Mouse (Mus musculus) midbrain, embryonic 16.5 days (tissue): ENCODE measurements around the gene Sgta. TPM values are rescaled to one million over a fixed set of nuclear protein-coding genes. Genes with fewer than 3 reads are reported as not detected.

Experiments
- ATAC-seq: fragments of 200-750 bp; cut with Nextera tagmentation; 2 replicates; pipeline ENCODE4 v1.8.0; 2017; ENCODE audit warnings: moderate TSS enrichment
- H3K27ac ChIP-seq: fragments of 300-500 bp; sonication (generic); 2 replicates; pipeline ENCODE4 v1.5.1; 2014; ENCODE audit warnings: mild to moderate bottlenecking, low read length, mixed read lengths
- H3K27me3 ChIP-seq: fragments of 300-500 bp; sonication (generic); 2 replicates; pipeline ENCODE4 v1.6.1; 2014; ENCODE audit warnings: low read depth, low read length, mixed read lengths; ENCODE audit not compliant: control insufficient read depth, insufficient read depth
- H3K36me3 ChIP-seq: fragments of 300-500 bp; sonication (generic); 2 replicates; pipeline ENCODE4 v1.6.1; 2014; ENCODE audit warnings: mild to moderate bottlenecking, low read length, moderate library complexity, mixed read lengths; ENCODE audit not compliant: control insufficient read depth, insufficient read depth
- H3K4me1 ChIP-seq: fragments of 300-500 bp; sonication (generic); 2 replicates; pipeline ENCODE4 v1.6.1; 2014; ENCODE audit warnings: mild to moderate bottlenecking, low read length, mixed read lengths; ENCODE audit not compliant: control insufficient read depth, insufficient read depth
- H3K4me2 ChIP-seq: fragments of 300-500 bp; sonication (generic); 2 replicates; pipeline ENCODE4 v1.6.1; 2014; ENCODE audit warnings: mild to moderate bottlenecking, low read length, mixed read lengths
- H3K4me3 ChIP-seq: fragments of 300-500 bp; sonication (generic); 2 replicates; pipeline ENCODE4 v1.5.1; 2014; ENCODE audit warnings: low read depth, mild to moderate bottlenecking, low read length, moderate library complexity, mixed read lengths
- H3K9ac ChIP-seq: fragments of 300-500 bp; sonication (generic); 2 replicates; pipeline ENCODE4 v1.6.1; 2014; ENCODE audit warnings: low read depth, low read length, mixed read lengths
- H3K9me3 ChIP-seq: fragments of 300-500 bp; sonication (generic); replicated peaks from 2 replicates; pipeline ENCODE4 v1.6.1; 2014; ENCODE audit warnings: mild to moderate bottlenecking, low read length, mixed read lengths; ENCODE audit not compliant: control insufficient read depth, poor library complexity, severe bottlenecking
- WGBS: fragments of 180-500 bp; shearing (Covaris S2); extraction: QIAGEN DNeasy Blood & Tissue Kit; methylation state at CpG from one replicate; pipeline ENCODE4 v1.1.7; 2014; 5-methylcytosine and 5-hydroxymethylcytosine counted together
- polyA plus RNA-seq: library from polyadenylated mRNA; unstranded; fragments of >200 nt; fragmentation: Nextera tagmentation; extraction: Ambion mirVana; gene quantifications from 2 replicates; pipeline ENCODE4 v1.2.1, GENCODE M21; 2015

The Sgta gene
- polyA plus RNA-seq, 1 experiment from 2014 or later: 340 TPM

- no peak overlapping the region for H3K9ac ChIP-seq
- H3K27ac ChIP-seq: no peak overlapping the region
- no peak overlapping the region for H3K4me2 ChIP-seq
- H3K4me1 ChIP-seq: no peaks in the 10 kb centered on the region
- peaks cover 41% of the 10 kb centered on the region for H3K36me3 ChIP-seq
- whole genome bisulfite sequencing: 79% methylated on average over 7 of the region's 7 CpGs
- H3K27me3 ChIP-seq: no peaks in the 10 kb centered on the region
- H3K4me3 ChIP-seq: no peak overlapping the region
- ATAC-seq: peak; percentile 30; the same call in 1 of the 2 replicates
- no peaks in the 10 kb centered on the region for H3K9me3 ChIP-seq
These were observed 22.4 kb upstream of the Sgta start for GRCm38 (mm10) chr10:81082168-81082960.

GRCm38 (mm10) chr10:81080008-81080655 is 20.2 kb upstream of the Sgta start:
- WGBS: 93% methylated on average over 31 of the region's 31 CpGs
- Histone ChIP-seq H3K27me3 (no peaks in the 10 kb centered on the region), H3K9ac (no peak overlapping the region), H3K4me2 (no peak overlapping the region), H3K4me3 (no peak overlapping the region), H3K4me1 (no peaks in the 10 kb centered on the region), H3K27ac (no peak overlapping the region), H3K36me3 (peaks cover 45% of the 10 kb centered on the region), H3K9me3 (no peaks in the 10 kb centered on the region)
- no peak for ATAC-seq

GRCm38 (mm10) chr10:81077916-81078315 is 17.9 kb upstream of the Sgta start:
- 95% methylated on average over 11 of the region's 11 CpGs for WGBS
- H3K4me1 ChIP-seq: no peaks in the 10 kb centered on the region
- no peak overlapping the region for H3K9ac ChIP-seq
- H3K27ac ChIP-seq: no peak overlapping the region
- H3K4me3 ChIP-seq: no peak overlapping the region
- H3K36me3 ChIP-seq: peaks cover 63% of the 10 kb centered on the region
- no peak for ATAC-seq
- no peaks in the 10 kb centered on the region; the same call in 1 of the 2 replicates for H3K9me3 ChIP-seq
- no peak overlapping the region for H3K4me2 ChIP-seq
- no peaks in the 10 kb centered on the region for H3K27me3 ChIP-seq

- H3K27ac ChIP-seq: no peak overlapping the region
- H3K4me1 ChIP-seq: peaks cover under 1% of the 10 kb centered on the region; the same call in 1 of the 2 replicates
- 93% methylated on average over 1 of the region's 1 CpGs for WGBS
- H3K4me2 ChIP-seq: no peak overlapping the region
- no peaks in the 10 kb centered on the region; the same call in 1 of the 2 replicates for H3K9me3 ChIP-seq
- no peak for ATAC-seq
- H3K9ac ChIP-seq: no peak overlapping the region
- H3K27me3 ChIP-seq: no peaks in the 10 kb centered on the region
- H3K4me3 ChIP-seq: no peak overlapping the region
- H3K36me3 ChIP-seq: peaks cover 54% of the 10 kb centered on the region
These were observed 16.4 kb upstream of the Sgta start for GRCm38 (mm10) chr10:81076356-81076755.

GRCm38 (mm10) chr10:81075734-81076133 is 15.8 kb upstream of the Sgta start:
- no peak for ATAC-seq
- Histone ChIP-seq H3K9me3 (no peaks in the 10 kb centered on the region; the same call in 1 of the 2 replicates), H3K36me3 (peaks cover 49% of the 10 kb centered on the region), H3K9ac (no peak overlapping the region), H3K4me3 (no peak overlapping the region), H3K4me1 (peaks cover 6% of the 10 kb centered on the region), H3K4me2 (no peak overlapping the region), H3K27me3 (no peaks in the 10 kb centered on the region), H3K27ac (no peak overlapping the region)
- 57% methylated on average over 8 of the region's 8 CpGs for WGBS

GRCm38 (mm10) chr10:81073464-81073863 is 13.5 kb upstream of the Sgta start:
- peaks cover 19% of the 10 kb centered on the region for H3K4me1 ChIP-seq
- H3K4me2 ChIP-seq: no peak overlapping the region
- H3K4me3 ChIP-seq: no peak overlapping the region
- H3K27ac ChIP-seq: no peak overlapping the region
- no peaks in the 10 kb centered on the region for H3K27me3 ChIP-seq
- 65% methylated on average over 7 of the region's 7 CpGs for WGBS
- ATAC-seq: no peak
- H3K9me3 ChIP-seq: no peaks in the 10 kb centered on the region; the same call in 1 of the 2 replicates
- peaks cover 29% of the 10 kb centered on the region for H3K36me3 ChIP-seq
- no peak overlapping the region for H3K9ac ChIP-seq

- Histone ChIP-seq H3K9me3 (no peaks in the 10 kb centered on the region; the same call in 1 of the 2 replicates), H3K4me2 (no peak overlapping the region), H3K9ac (no peak overlapping the region; the same call in 1 of the 2 replicates), H3K27me3 (no peaks in the 10 kb centered on the region), H3K4me3 (no peak overlapping the region), H3K4me1 (peaks cover 19% of the 10 kb centered on the region), H3K36me3 (peaks cover 22% of the 10 kb centered on the region), H3K27ac (no peak overlapping the region)
- no peak for ATAC-seq
- 93% methylated on average over 8 of the region's 8 CpGs for WGBS
These were observed 12.3 kb upstream of the Sgta start for GRCm38 (mm10) chr10:81072290-81072689.

GRCm38 (mm10) chr10:81069836-81070235 is 9.9 kb upstream of the Sgta start, which contains the start of gene Thop1:
TSS of gene Thop1 (plus strand) at chr10:81070035.
- peak; percentile 93 for ATAC-seq
- under 1% methylated on average over 35 of the region's 35 CpGs for WGBS
- Histone ChIP-seq H3K9ac (peak within 1 kb of the TSS; percentile 80), H3K9me3 (no peaks in the 10 kb centered on the region; the same call in 1 of the 2 replicates), H3K27me3 (no peaks in the 10 kb centered on the region), H3K4me1 (peaks cover 19% of the 10 kb centered on the region), H3K36me3 (peaks cover 15% of the 10 kb centered on the region), H3K27ac (peak within 1 kb of the TSS; percentile 74), H3K4me2 (peak within 1 kb of the TSS; percentile 78), H3K4me3 (peak within 1 kb of the TSS; percentile 70)

GRCm38 (mm10) chr10:81068706-81069105 is 8.7 kb upstream of the Sgta start:
- Histone ChIP-seq H3K36me3 (peaks cover 7% of the 10 kb centered on the region; the same call in 1 of the 2 replicates), H3K9me3 (no peaks in the 10 kb centered on the region), H3K4me3 (no peak overlapping the region), H3K4me1 (peaks cover 19% of the 10 kb centered on the region), H3K9ac (no peak overlapping the region; the same call in 1 of the 2 replicates), H3K4me2 (no peak overlapping the region), H3K27ac (peak overlapping the region; percentile 74; the same call in 1 of the 2 replicates), H3K27me3 (no peaks in the 10 kb centered on the region)
- 82% methylated on average over 5 of the region's 5 CpGs for WGBS
- no peak for ATAC-seq
